Mouse (Mus musculus) forebrain, embryonic 10.5 days (tissue): ENCODE results near the gene Tmppe. TPM values are rescaled to one million over a fixed set of nuclear protein-coding genes. Genes with fewer than 3 reads are reported as not detected.

ENCODE experiments used
- DNase-seq: peaks from one replicate; pipeline ENCODE4 v3.0.0-alpha.2; 2017; ENCODE audit warnings: low spot score; ENCODE audit errors: extremely low spot score
- H3K27ac ChIP-seq: fragments of 300-500 bp; sonication (generic); 2 replicates; pipeline ENCODE4 v1.5.1; 2016; ENCODE audit warnings: mild to moderate bottlenecking
- H3K27me3 ChIP-seq: fragments of 300-500 bp; sonication (generic); 2 replicates; pipeline ENCODE4 v1.6.1; 2016; ENCODE audit warnings: mild to moderate bottlenecking; ENCODE audit not compliant: poor library complexity, severe bottlenecking
- H3K36me3 ChIP-seq: fragments of 300-500 bp; sonication (generic); replicated peaks from 2 replicates; pipeline ENCODE4 v1.6.1; 2016; ENCODE audit warnings: mild to moderate bottlenecking, moderate library complexity
- H3K4me1 ChIP-seq: fragments of 300-500 bp; sonication (generic); 2 replicates; pipeline ENCODE4 v1.6.1; 2016
- H3K4me3 ChIP-seq: fragments of 300-500 bp; sonication (generic); 2 replicates; pipeline ENCODE4 v1.5.1; 2016; ENCODE audit warnings: mild to moderate bottlenecking, moderate library complexity
- H3K9me3 ChIP-seq: fragments of 300-500 bp; sonication (generic); 2 replicates; pipeline ENCODE4 v1.6.1; 2016; ENCODE audit warnings: mild to moderate bottlenecking, moderate library complexity
- WGBS: fragments of 180-500 bp; shearing (Covaris S2); methylation state at CpG from one replicate; pipeline ENCODE4 v1.1.7; 2016; 5-methylcytosine and 5-hydroxymethylcytosine counted together
- polyA plus RNA-seq: library from polyadenylated mRNA; unstranded; fragments of >200 nt; fragmentation: Nextera tagmentation; extraction: Ambion mirVana; gene quantifications from 2 replicates; pipeline ENCODE4 v1.2.1, GENCODE M21; 2016

Tmppe gene
- polyA plus RNA-seq, 1 experiment from 2014 or later: 10.1 TPM

GRCm38 (mm10) chr9:114426201-114426600 is 25.3 kb downstream of the Tmppe start:
- H3K27ac ChIP-seq: no peak overlapping the region
- no peaks in the 10 kb centered on the region for H3K27me3 ChIP-seq
- 90% methylated on average over 5 of the region's 5 CpGs for WGBS
- H3K36me3 ChIP-seq: peaks cover 41% of the 10 kb centered on the region
- H3K4me3 ChIP-seq: no peak overlapping the region
- no peak for DNase-seq
- peaks cover 8% of the 10 kb centered on the region for H3K9me3 ChIP-seq
- H3K4me1 ChIP-seq: no peaks in the 10 kb centered on the region

GRCm38 (mm10) chr9:114427425-114427824 is 26.5 kb downstream of the Tmppe start:
- Histone ChIP-seq H3K36me3 (peaks cover 40% of the 10 kb centered on the region), H3K27ac (no peak overlapping the region), H3K27me3 (no peaks in the 10 kb centered on the region), H3K4me3 (no peak overlapping the region), H3K4me1 (no peaks in the 10 kb centered on the region), H3K9me3 (peaks cover 8% of the 10 kb centered on the region)
- no peak for DNase-seq
- 87% methylated on average over 8 of the region's 8 CpGs for WGBS

- H3K4me3 ChIP-seq: no peak overlapping the region
- no peak overlapping the region for H3K27ac ChIP-seq
- H3K27me3 ChIP-seq: no peaks in the 10 kb centered on the region
- peaks cover 8% of the 10 kb centered on the region for H3K9me3 ChIP-seq
- no peaks in the 10 kb centered on the region for H3K4me1 ChIP-seq
- peaks cover 44% of the 10 kb centered on the region for H3K36me3 ChIP-seq
- WGBS: 91% methylated on average over 12 of the region's 12 CpGs
- no peak for DNase-seq
These were observed 27.4 kb downstream of the Tmppe start for GRCm38 (mm10) chr9:114428103-114428834.

- Histone ChIP-seq H3K27ac (no peak overlapping the region), H3K4me3 (no peak overlapping the region), H3K36me3 (peaks cover 44% of the 10 kb centered on the region), H3K9me3 (peaks cover 4% of the 10 kb centered on the region; the same call in 1 of the 2 replicates), H3K4me1 (no peaks in the 10 kb centered on the region), H3K27me3 (no peaks in the 10 kb centered on the region)
- WGBS: 69% methylated on average over 2 of the region's 2 CpGs
- DNase-seq: no peak
These were observed 34.8 kb downstream of the Tmppe start for GRCm38 (mm10) chr9:114435668-114436067.

- Histone ChIP-seq H3K27ac (no peak overlapping the region), H3K4me1 (no peaks in the 10 kb centered on the region), H3K9me3 (peaks cover 4% of the 10 kb centered on the region; the same call in 1 of the 2 replicates), H3K4me3 (no peak overlapping the region), H3K27me3 (no peaks in the 10 kb centered on the region), H3K36me3 (peaks cover 42% of the 10 kb centered on the region)
- no peak for DNase-seq
- 89% methylated on average over 10 of the region's 10 CpGs for WGBS
These were observed 39.6 kb downstream of the Tmppe start for GRCm38 (mm10) chr9:114440548-114440947.

- no peak overlapping the region for H3K27ac ChIP-seq
- 94% methylated on average over 9 of the region's 9 CpGs for WGBS
These were observed 41.3 kb downstream of the Tmppe start for GRCm38 (mm10) chr9:114442225-114442624.

GRCm38 (mm10) chr9:114442893-114443292 is 42.0 kb downstream of the Tmppe start:
- Histone ChIP-seq H3K4me1 (no peaks in the 10 kb centered on the region), H3K36me3 (peaks cover 21% of the 10 kb centered on the region), H3K27me3 (no peaks in the 10 kb centered on the region), H3K27ac (no peak overlapping the region), H3K4me3 (no peak overlapping the region), H3K9me3 (no peaks in the 10 kb centered on the region)
- WGBS: 87% methylated on average over 9 of the region's 9 CpGs
- DNase-seq: no peak

More at GRCm38 (mm10) chr9:114442225-114442624, 41.3 kb downstream of the Tmppe start:
- DNase-seq: no peak
- Histone ChIP-seq H3K9me3 (no peaks in the 10 kb centered on the region), H3K4me3 (no peak overlapping the region), H3K4me1 (no peaks in the 10 kb centered on the region), H3K36me3 (peaks cover 28% of the 10 kb centered on the region), H3K27me3 (no peaks in the 10 kb centered on the region)

GRCm38 (mm10) chr9:114443351-114443750 is 42.4 kb downstream of the Tmppe start:
- Histone ChIP-seq H3K27me3 (no peaks in the 10 kb centered on the region), H3K4me3 (no peak overlapping the region), H3K36me3 (peaks cover 17% of the 10 kb centered on the region), H3K27ac (no peak overlapping the region), H3K9me3 (no peaks in the 10 kb centered on the region), H3K4me1 (no peaks in the 10 kb centered on the region)
- WGBS: 97% methylated on average over 8 of the region's 8 CpGs
- DNase-seq: no peak

- WGBS: 92% methylated on average over 8 of the region's 8 CpGs
- DNase-seq: no peak
These were observed 46.0 kb downstream of the Tmppe start for GRCm38 (mm10) chr9:114446887-114447286.

GRCm38 (mm10) chr9:114448700-114449099 is 47.8 kb downstream of the Tmppe start:
- no peak for DNase-seq
- Histone ChIP-seq H3K4me3 (no peak overlapping the region), H3K36me3 (no peaks in the 10 kb centered on the region), H3K4me1 (no peaks in the 10 kb centered on the region), H3K27ac (no peak overlapping the region), H3K9me3 (no peaks in the 10 kb centered on the region), H3K27me3 (no peaks in the 10 kb centered on the region)
- 80% methylated on average over 5 of the region's 5 CpGs for WGBS

More at GRCm38 (mm10) chr9:114446887-114447286, 46.0 kb downstream of the Tmppe start:
- no peaks in the 10 kb centered on the region for H3K9me3 ChIP-seq
- no peak overlapping the region for H3K27ac ChIP-seq
- no peaks in the 10 kb centered on the region for H3K4me1 ChIP-seq
- H3K4me3 ChIP-seq: no peak overlapping the region
- no peaks in the 10 kb centered on the region for H3K27me3 ChIP-seq
- peaks cover 15% of the 10 kb centered on the region for H3K36me3 ChIP-seq

GRCm38 (mm10) chr9:114449120-114449754 is 48.3 kb downstream of the Tmppe start:
- H3K27me3 ChIP-seq: no peaks in the 10 kb centered on the region
- H3K4me1 ChIP-seq: no peaks in the 10 kb centered on the region
- H3K27ac ChIP-seq: no peak overlapping the region
- WGBS: 92% methylated on average over 13 of the region's 13 CpGs
- DNase-seq: no peak
- H3K36me3 ChIP-seq: no peaks in the 10 kb centered on the region
- H3K9me3 ChIP-seq: no peaks in the 10 kb centered on the region
- no peak overlapping the region for H3K4me3 ChIP-seq

- 0 out of 2 replicates have a peak, but pooled peaks cover 4% of the 10 kb centered on the region for H3K4me1 ChIP-seq
- 92% methylated on average over 7 of the region's 7 CpGs for WGBS
- H3K36me3 ChIP-seq: no peaks in the 10 kb centered on the region
- no peaks in the 10 kb centered on the region for H3K27me3 ChIP-seq
- H3K9me3 ChIP-seq: no peaks in the 10 kb centered on the region
- H3K4me3 ChIP-seq: no peak overlapping the region
- no peak overlapping the region for H3K27ac ChIP-seq
- no peak for DNase-seq
These were observed 50.7 kb downstream of the Tmppe start for GRCm38 (mm10) chr9:114451615-114452014.

GRCm38 (mm10) chr9:114452418-114452817 is 51.5 kb downstream of the Tmppe start:
- H3K9me3 ChIP-seq: no peaks in the 10 kb centered on the region
- no peak overlapping the region for H3K27ac ChIP-seq
- H3K4me1 ChIP-seq: 0 out of 2 replicates have a peak, but pooled peaks cover 4% of the 10 kb centered on the region
- no peak overlapping the region for H3K4me3 ChIP-seq
- H3K27me3 ChIP-seq: no peaks in the 10 kb centered on the region
- WGBS: 90% methylated on average over 6 of the region's 6 CpGs
- H3K36me3 ChIP-seq: peaks cover 5% of the 10 kb centered on the region
- no peak for DNase-seq
